Mouse (Mus musculus): ENCODE data around the gene Uggt2. TPM values are rescaled to one million over a fixed set of nuclear protein-coding genes. Genes with fewer than 3 reads are reported as not detected.
A peak's percentile ranks its signal among the peaks of the same experiment; 100 is the strongest.
"Not testable (repeated sequence)": the region's sequence is repeated elsewhere in the genome, so short reads cannot be mapped to it uniquely, and the experiment has no call there.

Uggt2 gene
- total RNA-seq, 2 experiments from 2014 or later, result 0.58 to 1.2 TPM

- ATAC-seq (ENCODE audit: poor library complexity, severe bottlenecking), result peak; percentile 77
These were observed 116.7 kb downstream of the Uggt2 start for GRCm38 (mm10) chr14:118982429-118983045.

GRCm38 (mm10) chr14:118981711-118982428 lies 117.4 kb downstream of the Uggt2 start:
- ATAC-seq (ENCODE audit: poor library complexity, severe bottlenecking), result not testable (repeated sequence)

- ATAC-seq (ENCODE audit: poor library complexity, severe bottlenecking), result no peak
These were observed 118.3 kb downstream of the Uggt2 start for GRCm38 (mm10) chr14:118980890-118981289.

GRCm38 (mm10) chr14:118980358-118980757 lies 118.9 kb downstream of the Uggt2 start:
- ATAC-seq (ENCODE audit: poor library complexity, severe bottlenecking), result no peak

- no peak for ATAC-seq (ENCODE audit: poor library complexity, severe bottlenecking)
These were observed 119.5 kb downstream of the Uggt2 start for GRCm38 (mm10) chr14:118979571-118980325.

DNA sequence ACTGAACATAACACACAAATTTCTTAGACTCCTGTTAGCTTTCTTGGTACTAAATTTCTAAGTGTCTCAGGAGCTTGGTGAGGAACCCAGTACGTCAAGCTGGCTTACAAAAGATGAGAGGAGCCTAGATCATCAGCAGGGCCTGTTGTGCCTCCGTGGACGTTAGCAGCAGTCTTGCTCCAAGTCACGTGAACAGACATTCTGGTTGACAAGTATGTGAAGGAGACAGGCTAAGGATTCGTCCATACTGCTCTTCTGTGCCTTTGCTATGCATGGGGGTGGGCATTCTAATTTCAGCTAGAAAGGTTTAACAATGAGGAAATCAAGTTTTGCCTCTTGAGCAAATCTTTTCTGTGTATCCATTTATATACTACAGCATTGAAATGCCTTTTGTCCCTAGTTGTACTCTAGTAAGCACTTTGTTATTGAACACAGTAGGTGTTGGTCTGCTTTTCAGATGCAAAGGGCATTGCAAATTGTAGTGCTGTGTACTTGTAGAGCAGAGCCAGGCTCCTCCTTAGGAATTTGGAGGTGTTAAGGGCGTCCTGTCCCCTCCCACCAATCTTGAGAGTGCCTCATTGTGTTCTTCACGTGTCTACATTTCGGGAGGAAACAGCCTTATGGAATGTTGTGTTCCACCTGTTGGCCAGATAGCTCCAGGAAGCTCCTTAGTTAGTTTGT lies 122.0 kb downstream of the Uggt2 start:
- ATAC-seq (ENCODE audit: poor library complexity, severe bottlenecking), result no peak

DNA sequence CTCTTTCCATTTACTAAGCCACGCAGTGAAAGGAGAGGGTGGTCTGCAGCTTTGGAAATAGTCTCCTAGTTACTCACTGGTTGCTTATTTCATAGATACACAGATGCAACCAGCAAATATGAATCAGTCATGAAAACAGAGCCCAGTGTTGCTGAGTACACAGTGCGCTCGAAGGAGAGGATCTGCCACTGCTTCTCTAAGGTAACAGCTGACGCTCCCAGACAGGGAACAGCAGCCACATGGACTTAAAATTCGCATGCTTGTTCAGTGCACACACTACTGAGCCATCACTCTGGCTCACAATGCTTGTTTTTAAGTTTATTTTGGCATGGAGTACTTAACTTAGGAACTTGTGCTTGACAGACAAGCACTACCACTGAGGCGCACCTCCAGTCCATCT lies 127.0 kb downstream of the Uggt2 start:
- ATAC-seq (ENCODE audit: poor library complexity, severe bottlenecking), result no peak

- ATAC-seq (ENCODE audit: poor library complexity, severe bottlenecking), result no peak
These were observed 131.6 kb downstream of the Uggt2 start for GRCm38 (mm10) chr14:118967646-118968045.

DNA sequence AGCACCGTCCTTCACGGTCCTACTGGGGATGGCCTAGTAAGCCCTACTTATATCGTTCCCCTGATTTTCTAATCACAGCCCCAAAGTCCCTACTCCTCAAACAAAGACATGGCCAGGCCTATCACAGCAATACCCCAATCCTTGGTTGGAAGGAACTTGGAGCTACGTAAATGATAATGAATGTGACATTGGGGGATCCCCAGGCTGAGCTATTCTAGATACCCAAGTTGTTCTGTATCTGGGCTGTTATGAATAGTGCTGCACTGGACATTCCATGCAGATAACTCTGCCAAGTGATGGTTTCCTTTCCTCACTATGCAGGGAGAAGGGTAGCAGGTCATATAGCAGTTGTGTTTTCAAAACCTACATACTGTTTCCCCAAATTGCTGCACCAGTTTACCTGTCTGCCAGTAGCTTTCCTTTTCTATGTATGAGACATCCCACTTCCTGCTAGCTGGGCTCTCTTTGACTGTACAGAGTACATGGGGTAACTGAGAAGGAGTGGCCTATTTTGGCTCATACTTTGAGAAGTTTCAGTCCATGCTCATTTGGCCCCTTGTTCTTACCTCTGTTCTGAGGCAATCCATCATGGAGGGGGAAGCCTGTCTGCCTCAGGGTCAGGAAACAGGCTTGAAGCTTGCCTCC lies 133.8 kb downstream of the Uggt2 start:
- peak; percentile 12; the same call in 1 of the 2 replicates for ATAC-seq (ENCODE audit: poor library complexity, severe bottlenecking)

DNA sequence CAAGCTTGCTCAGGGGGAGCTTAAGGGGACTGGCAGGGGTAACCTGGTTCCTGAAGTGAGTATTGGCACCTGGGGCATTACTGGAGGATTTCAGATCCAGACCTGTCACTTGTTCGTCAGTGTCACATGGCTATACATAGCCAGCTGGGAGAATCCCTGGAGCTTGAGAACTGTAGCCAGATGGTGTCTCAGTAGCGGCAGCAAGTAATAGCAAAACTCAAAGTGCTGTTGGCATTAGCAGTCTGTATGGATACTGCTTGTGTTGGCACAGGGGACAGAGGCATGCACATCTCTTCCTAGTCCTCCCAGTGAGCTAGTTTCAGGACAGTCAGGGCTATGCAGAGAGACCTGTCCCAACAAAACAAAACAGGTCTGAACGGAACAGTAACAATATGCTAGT lies 141.2 kb downstream of the Uggt2 start:
- no peak for ATAC-seq (ENCODE audit: poor library complexity, severe bottlenecking)

DNA sequence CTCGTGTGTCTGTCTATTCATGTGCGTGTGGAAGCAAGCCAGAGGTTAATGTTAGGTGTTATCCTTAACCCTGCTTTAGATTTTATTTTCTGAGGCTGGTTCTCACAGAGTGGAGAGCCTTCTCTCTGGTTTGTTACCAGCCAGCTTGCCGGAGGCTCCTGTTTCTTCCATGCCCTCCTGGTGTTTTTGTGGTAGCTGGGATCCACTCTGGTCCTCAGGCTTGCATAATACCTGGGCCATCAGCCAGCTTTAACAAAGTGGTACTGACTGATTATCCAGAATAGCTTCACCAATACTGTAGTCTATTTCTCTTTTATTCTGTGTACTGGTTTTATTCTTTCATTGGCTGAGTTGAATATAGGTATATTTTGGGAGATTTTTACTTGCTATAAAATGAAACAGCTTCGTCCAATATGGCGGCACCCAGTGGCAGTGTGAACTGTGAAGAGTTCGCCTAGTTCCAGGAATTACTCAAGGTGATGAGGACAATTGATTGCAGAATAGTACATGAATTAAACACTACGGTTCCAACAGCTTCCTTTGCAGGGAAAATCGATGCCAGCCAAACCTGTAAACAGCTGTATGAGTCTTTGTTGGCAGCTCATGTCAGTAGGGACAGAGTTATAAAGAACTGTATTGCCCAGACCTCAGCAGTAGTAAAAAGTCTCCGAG lies 147.2 kb downstream of the Uggt2 start:
- no peak for ATAC-seq (ENCODE audit: poor library complexity, severe bottlenecking)

DNA sequence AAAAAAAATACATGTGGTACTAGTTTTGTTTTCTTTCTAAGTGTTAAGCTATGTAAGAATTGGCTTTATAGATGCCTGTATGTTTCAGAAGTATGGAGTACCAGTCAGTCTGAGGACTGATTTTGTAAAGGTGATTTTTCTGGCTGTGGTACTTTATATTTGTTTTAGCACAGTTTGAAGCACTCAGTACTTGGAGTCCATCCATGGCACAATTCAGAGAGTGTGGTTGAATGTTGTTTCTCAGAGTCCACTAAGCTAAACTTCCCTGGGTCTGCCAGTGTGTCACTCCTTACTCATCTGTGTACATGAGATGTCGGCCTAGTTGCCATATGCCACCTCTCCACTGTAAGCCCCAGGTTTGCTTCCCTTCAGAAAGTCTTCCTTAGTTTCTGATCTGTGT lies 150.4 kb downstream of the Uggt2 start:
- ATAC-seq (ENCODE audit: poor library complexity, severe bottlenecking), result no peak

- peak; percentile 67 for ATAC-seq (ENCODE audit: poor library complexity, severe bottlenecking)
These were observed 154.5 kb downstream of the Uggt2 start for GRCm38 (mm10) chr14:118944702-118945101.

DNA sequence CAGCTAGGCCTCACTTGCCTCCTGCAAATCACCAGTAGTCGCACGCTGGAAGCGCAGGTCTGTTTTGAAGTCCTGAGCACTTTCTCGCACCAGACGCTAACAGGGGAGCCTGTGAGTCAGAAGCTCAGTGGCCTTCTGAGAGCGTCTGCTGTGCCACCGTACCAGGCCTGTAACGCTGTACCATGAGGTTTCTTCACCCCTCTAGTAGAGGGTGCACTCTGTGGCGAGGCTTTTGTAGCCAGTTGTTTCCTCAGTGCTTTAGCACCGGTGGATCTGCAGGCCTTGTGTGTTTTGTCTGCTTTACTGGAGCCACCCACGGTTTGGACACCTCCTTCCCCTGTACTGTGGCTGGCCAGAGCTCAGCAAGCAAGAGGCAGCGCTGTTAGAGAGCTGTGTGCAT lies 157.2 kb downstream of the Uggt2 start:
- no peak for ATAC-seq (ENCODE audit: poor library complexity, severe bottlenecking)

DNA sequence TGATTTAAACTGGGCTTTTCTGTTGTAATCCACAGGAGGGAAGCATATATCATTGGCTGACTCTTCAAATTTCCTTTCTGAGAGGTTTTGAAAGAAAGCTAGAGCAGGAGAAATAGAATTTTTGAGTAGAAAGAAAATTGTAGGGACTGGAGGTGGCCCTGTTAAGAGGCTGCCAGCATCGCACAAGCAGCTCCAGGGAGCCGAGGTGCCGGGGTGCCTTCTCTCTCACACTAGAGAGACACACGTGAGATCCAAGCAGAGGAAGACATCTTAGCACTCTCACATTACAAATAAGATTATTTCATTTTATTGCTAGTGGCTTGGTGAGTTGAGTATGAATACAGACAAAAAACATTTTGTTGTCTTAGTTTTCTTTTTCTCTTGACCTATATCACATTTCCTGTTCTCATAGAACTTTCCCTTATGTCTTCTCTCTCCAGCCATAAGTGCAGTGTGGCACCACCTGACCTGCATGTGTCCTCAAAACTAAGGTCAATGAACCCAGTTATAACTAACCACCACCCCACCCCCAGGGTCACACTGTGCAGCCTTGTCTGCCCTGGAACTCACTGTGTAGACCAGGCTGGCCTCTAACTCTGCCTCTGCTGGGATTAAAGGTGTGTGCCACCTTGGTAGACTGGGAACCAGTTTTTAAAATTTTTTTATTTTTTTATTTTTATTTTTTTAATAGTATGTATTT lies 158.3 kb downstream of the Uggt2 start:
- no peak for ATAC-seq (ENCODE audit: poor library complexity, severe bottlenecking)

- ATAC-seq (ENCODE audit: poor library complexity, severe bottlenecking), result 0 out of 2 replicates have a peak, but pooled peaks have one; percentile 8
These were observed 160.7 kb downstream of the Uggt2 start for GRCm38 (mm10) chr14:118938551-118938950.

DNA sequence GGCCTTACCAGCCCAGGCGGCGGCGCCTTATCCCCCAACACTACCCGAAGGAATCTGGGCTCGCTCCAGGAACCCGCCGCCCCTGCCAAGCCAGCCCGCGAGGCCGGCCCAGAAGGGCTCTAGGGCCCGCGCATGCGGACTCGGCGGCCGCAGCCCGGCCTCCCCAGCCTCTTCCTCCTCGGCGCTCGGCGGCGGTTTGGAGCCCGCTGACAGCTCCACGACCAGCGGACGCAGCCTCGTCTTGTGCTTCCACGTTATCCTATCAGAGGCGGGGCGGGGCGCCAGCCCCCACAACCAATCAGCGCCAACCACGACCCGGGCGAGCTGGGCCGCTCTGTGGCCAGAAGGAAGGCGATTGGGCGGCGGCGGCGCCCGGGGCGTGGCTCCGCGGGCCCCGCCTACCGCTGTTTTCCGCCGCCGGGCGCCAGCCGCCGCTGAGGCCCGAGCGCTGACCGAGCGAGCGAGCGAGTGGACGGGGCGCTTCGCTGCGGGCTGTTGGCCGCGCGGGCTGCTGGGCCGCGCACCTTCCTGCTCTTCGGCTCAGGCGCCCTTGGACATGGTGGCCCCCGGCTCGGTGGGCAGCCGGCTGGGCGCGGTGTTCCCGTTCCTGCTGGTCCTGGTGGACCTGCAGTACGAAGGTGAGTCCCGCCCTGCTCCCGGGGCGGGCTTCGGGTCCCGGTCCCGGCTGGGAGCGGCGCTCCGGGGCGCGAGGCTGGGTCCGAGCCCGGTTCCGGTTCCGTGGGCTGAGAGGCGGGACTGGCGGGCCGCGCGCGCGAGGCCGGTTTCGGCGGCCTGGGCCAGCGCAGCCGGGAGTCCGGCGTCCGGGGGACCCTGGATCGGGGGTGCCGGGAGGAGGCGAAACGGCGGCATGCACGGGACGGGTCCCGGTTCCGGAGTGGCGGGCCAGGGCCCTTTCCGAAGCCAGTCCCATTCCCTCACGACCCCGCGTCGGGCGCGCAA lies 161.4 kb downstream of the Uggt2 start, which contains the start of gene Dnajc3:
TSS of gene Dnajc3 (plus strand) at position 444 of the 960 bp plus-strand sequence.
- ATAC-seq (ENCODE audit: poor library complexity, severe bottlenecking), result peak; percentile 92

DNA sequence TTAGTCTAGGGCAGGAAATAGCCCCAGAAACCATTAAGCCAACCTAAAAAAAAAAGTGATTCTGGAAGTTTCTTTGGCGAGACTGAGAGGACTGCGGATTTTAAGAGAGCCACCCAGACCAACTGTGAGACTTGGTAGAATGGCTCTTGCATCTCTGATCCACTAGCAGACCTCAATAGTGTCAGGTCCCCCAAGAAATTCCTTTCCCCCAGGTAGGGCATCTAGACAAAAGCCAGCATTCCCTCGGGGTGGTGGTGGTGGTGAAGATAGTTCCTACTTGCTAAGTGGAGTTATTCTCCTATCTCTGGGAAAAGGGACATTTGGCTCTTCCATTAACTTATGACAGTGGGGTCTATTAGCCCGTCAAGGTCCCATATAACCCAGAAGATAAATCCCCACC lies 162.3 kb downstream of the Uggt2 start:
- ATAC-seq (ENCODE audit: poor library complexity, severe bottlenecking), result no peak

Data from megakaryocyte, adult 5-6 weeks (primary cell).